ENCODE assay signal across 25 mouse cellular contexts in genomic region chr7:126017455-126017854, GRCm38 (mm10).
"Had no signal": no experiment of that assay in that cellular context is flagged by ENCODE, and none has a peak within 500 bp of the region (broad histone marks: within the 10 kb centered on the region; RNA-seq: fewer than 3 reads in every experiment).

No protein-coding gene starts in this region.

- H3K27me3 ChIP-seq: heart, embryonic 12.5 days; hindbrain, embryonic 12.5 days; intestine, embryonic 15.5 days; limb, embryonic 13.5 days; limb, embryonic 15.5 days had no signal

- H3K4me3 ChIP-seq: gastrocnemius, adult 2 months; heart, embryonic 10.5 days; heart, embryonic 12.5 days; hindbrain, embryonic 10.5 days; hindbrain, embryonic 12.5 days; intestine, embryonic 15.5 days; limb, embryonic 13.5 days; limb, embryonic 15.5 days had no signal

- H3K9me3 ChIP-seq: heart, embryonic 10.5 days; heart, embryonic 12.5 days; hindbrain, embryonic 10.5 days; hindbrain, embryonic 12.5 days; intestine, embryonic 15.5 days; limb, embryonic 13.5 days; limb, embryonic 15.5 days had no signal

- H3K9ac ChIP-seq: heart, embryonic 12.5 days; hindbrain, embryonic 12.5 days; hindbrain, embryonic 14.5 days; intestine, embryonic 15.5 days; limb, embryonic 13.5 days; limb, embryonic 15.5 days had no signal

- DNase-seq: gastrocnemius, adult 2 months; gastrocnemius, postnatal 10 days; gastrocnemius, postnatal 25 days; heart, adult 18-20 months; heart, postnatal 10 days; heart, postnatal 4 days; kidney, adult 18-20 months; kidney, adult 8-10 months; kidney, postnatal 10 days; kidney, postnatal 25 days; kidney, postnatal 4 days; layer of hippocampus, adult 9-11 months; layer of hippocampus, postnatal 36 days; left cerebral cortex, postnatal 4 days had no signal

- ATAC-seq: hindbrain, embryonic 16.5 days; inflammation-experienced regulatory T-cells, adult 6 months; intestine, embryonic 15.5 days; intestine, postnatal 0 days had no signal

- H3K36me3 ChIP-seq: heart, embryonic 10.5 days; heart, embryonic 12.5 days; hindbrain, embryonic 10.5 days; hindbrain, embryonic 12.5 days; intestine, embryonic 15.5 days; limb, embryonic 13.5 days; limb, embryonic 15.5 days had no signal

- H3K4me2 ChIP-seq: heart, embryonic 12.5 days; hindbrain, embryonic 12.5 days; hindbrain, embryonic 14.5 days; intestine, embryonic 15.5 days; limb, embryonic 13.5 days; limb, embryonic 15.5 days had no signal

- H3K27ac ChIP-seq: gastrocnemius, adult 2 months; heart, embryonic 10.5 days; hindbrain, embryonic 10.5 days; hindbrain, embryonic 12.5 days; hindbrain, embryonic 14.5 days; intestine, embryonic 15.5 days; limb, embryonic 13.5 days; limb, embryonic 15.5 days had no signal
